Mouse (Mus musculus): Measurements from ENCODE around the gene Inf2. TPM values are rescaled to one million over a fixed set of nuclear protein-coding genes. Genes with fewer than 3 reads are reported as not detected.

The Inf2 gene
- polyA plus RNA-seq, 1 experiment from 2014 or later = 1.7 TPM

DNA sequence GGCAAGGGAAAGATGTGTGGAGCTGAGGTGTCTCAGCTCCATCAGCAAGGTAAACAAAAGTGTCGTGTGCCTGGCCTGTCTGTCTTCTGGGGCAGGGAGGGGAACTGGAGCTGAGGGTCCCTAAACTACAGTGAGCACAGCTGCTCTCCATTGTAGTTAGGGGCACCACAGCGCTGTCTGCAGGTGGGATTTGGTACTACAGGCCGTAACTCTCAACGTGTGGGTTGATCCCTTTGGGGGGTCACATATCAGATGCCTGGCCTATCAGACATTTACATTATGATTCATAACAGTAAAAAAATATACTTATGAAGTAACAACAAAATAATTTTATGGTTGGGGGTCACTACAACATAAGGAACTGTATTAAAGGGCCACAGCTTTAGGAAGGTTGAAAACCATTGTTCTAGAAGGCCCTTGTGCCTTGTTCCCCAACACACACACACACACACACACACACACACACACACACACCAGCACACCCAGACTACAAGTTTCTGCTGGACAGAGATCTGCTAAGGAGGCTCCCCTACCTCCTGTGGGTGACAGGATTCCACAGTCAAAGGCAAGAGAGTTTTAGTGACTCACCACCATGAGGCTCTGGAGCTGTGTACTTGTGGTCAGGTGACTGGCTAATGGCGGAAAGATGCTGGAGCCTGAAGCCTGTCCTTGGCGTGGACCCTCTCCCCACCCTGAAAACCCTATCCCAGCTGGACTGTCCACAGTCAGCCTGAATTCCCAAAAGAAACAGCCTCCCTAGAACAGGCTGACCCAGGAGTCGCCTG is 38.7 kb downstream of the Inf2 start:
- peak; percentile 32 for DNase-seq (ENCODE audit: low spot score)
- WGBS = 57% methylated on average over 7 of the region's 7 CpGs

GRCm38 (mm10) chr12:112628197-112628596 is 39.6 kb downstream of the Inf2 start:
- WGBS = 90% methylated on average over 6 of the region's 6 CpGs
- Histone ChIP-seq H3K4me3 (no peak overlapping the region), H3K36me3 (no peaks in the 10 kb centered on the region), H3K4me1 (peaks cover 42% of the 10 kb centered on the region), H3K27me3 (ENCODE audit: low read depth, poor library complexity, severe bottlenecking) (peaks cover 4% of the 10 kb centered on the region; the same call in 1 of the 2 replicates), H3K9me3 (replicated peaks) (no peaks in the 10 kb centered on the region), H3K27ac (replicated peaks) (0 out of 2 replicates have a peak overlapping the region, but pooled peaks have one; percentile 17)
- DNase-seq (ENCODE audit: low spot score) = no peak

More for the DNA sequence above, 38.7 kb downstream of the Inf2 start:
- Histone ChIP-seq H3K9me3 (replicated peaks) (no peaks in the 10 kb centered on the region), H3K27ac (replicated peaks) (no peak overlapping the region), H3K27me3 (ENCODE audit: low read depth, poor library complexity, severe bottlenecking) (peaks cover 13% of the 10 kb centered on the region), H3K4me3 (no peak overlapping the region), H3K4me1 (peaks cover 43% of the 10 kb centered on the region), H3K36me3 (no peaks in the 10 kb centered on the region)

DNA sequence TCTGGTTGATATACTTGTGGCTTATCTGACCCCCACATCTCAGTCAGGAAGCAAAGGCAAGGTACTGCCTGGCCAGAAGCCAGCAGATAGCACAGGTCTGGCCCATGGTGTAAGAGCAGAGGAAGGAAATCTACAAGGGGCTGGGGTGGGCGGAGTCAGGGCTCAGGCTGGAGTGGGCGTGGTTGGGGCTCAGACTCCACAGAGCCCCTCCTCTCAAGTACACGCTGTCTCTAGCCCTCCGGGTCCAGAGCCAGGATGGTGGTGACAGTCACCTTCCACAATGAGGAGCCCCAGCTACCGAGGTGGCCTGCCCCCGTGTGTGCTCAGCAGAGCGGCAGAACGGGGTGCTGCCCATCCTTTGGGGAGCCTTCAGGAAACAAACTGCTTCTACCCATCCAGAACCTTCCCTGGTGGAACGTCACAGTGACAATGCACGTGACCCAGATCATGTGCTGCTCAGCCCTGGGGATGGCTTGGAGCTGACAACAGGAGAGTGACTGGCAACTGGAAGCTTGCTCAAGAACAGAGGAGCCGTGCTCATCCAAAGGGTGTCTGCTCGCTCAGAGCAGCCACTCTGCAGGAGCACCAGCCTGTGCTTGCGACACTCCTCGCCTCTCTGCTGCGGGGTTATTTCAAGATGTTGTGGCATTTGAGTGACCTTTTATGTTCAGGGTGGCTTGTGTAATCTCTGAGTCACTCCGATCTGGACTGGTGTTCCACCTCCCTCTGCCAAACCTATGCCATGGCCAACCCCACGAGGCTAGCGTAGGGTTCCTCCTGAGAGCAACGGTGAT is 40.5 kb downstream of the Inf2 start:
- Histone ChIP-seq H3K27me3 (ENCODE audit: low read depth, poor library complexity, severe bottlenecking) (no peaks in the 10 kb centered on the region; the same call in 1 of the 2 replicates), H3K4me3 (peak overlapping the region; percentile 38)

DNA sequence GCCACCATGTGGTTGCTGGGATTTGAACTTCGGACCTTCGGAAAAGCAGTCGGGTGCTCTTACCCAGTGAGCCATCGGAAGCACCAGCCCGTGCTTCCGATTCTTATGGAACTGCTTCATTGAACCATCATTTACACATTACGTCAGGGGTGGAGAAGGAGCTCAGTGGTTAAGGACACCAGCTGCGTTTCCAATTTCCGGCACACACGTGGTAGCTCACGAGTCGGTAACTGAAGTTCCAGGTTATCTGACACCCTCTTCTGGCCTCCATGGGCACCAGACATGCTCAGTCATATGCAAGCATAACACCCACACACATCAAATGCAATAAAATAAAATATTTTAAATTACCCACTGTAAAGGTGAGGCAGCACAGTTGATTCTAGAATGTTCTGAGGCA is 41.4 kb downstream of the Inf2 start:
- Histone ChIP-seq H3K27me3 (ENCODE audit: low read depth, poor library complexity, severe bottlenecking) (no peaks in the 10 kb centered on the region; the same call in 1 of the 2 replicates), H3K9me3 (replicated peaks) (no peaks in the 10 kb centered on the region), H3K4me3 (no peak overlapping the region), H3K4me1 (peaks cover 35% of the 10 kb centered on the region), H3K27ac (replicated peaks) (no peak overlapping the region), H3K36me3 (no peaks in the 10 kb centered on the region)
- DNase-seq (ENCODE audit: low spot score) = no peak
- WGBS = 92% methylated on average over 12 of the region's 12 CpGs

More for the DNA sequence above, 40.5 kb downstream of the Inf2 start:
- Histone ChIP-seq H3K27ac (replicated peaks) (peak overlapping the region; percentile 17; the same call in 1 of the 2 replicates), H3K4me1 (peaks cover 35% of the 10 kb centered on the region), H3K36me3 (no peaks in the 10 kb centered on the region), H3K9me3 (replicated peaks) (no peaks in the 10 kb centered on the region)
- 39% methylated on average over 19 of the region's 19 CpGs for WGBS
- DNase-seq (ENCODE audit: low spot score) = peak; percentile 70

DNA sequence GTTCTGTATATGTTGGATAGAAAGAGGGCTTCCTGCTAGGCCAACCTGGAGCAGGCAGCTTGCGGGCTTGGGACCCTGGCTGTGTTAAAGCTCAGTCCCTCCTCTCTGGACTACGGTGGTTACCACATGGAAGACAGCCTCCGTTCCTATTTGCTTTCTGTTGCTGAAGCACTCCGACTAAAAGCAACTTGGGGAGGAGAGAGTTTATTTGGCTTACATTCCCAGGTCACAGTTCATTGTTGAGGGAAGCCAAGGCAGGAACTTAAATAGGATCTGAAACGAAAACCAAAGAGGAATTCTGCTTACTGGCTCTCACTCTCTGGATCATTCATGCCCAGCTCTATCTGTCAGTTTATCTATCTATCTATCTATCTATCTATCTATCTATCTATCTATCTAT is 42.2 kb downstream of the Inf2 start:
- Histone ChIP-seq H3K27me3 (ENCODE audit: low read depth, poor library complexity, severe bottlenecking) (0 out of 2 replicates have a peak, but pooled peaks cover under 1% of the 10 kb centered on the region), H3K4me1 (peaks cover 35% of the 10 kb centered on the region), H3K27ac (replicated peaks) (no peak overlapping the region), H3K4me3 (no peak overlapping the region), H3K36me3 (no peaks in the 10 kb centered on the region), H3K9me3 (replicated peaks) (no peaks in the 10 kb centered on the region)
- no peak for DNase-seq (ENCODE audit: low spot score)
- WGBS = 84% methylated on average over 5 of the region's 5 CpGs

GRCm38 (mm10) chr12:112631472-112631871 is 42.9 kb downstream of the Inf2 start:
- DNase-seq (ENCODE audit: low spot score) = no peak
- WGBS = 70% methylated on average over 1 of the region's 1 CpGs
- no peak overlapping the region for H3K4me3 ChIP-seq
- H3K4me1 ChIP-seq = peaks cover 32% of the 10 kb centered on the region
- H3K9me3 ChIP-seq (replicated peaks) = no peaks in the 10 kb centered on the region
- no peaks in the 10 kb centered on the region for H3K36me3 ChIP-seq
- no peak overlapping the region for H3K27ac ChIP-seq (replicated peaks)
- H3K27me3 ChIP-seq (ENCODE audit: low read depth, poor library complexity, severe bottlenecking) = 0 out of 2 replicates have a peak, but pooled peaks cover 3% of the 10 kb centered on the region

DNA sequence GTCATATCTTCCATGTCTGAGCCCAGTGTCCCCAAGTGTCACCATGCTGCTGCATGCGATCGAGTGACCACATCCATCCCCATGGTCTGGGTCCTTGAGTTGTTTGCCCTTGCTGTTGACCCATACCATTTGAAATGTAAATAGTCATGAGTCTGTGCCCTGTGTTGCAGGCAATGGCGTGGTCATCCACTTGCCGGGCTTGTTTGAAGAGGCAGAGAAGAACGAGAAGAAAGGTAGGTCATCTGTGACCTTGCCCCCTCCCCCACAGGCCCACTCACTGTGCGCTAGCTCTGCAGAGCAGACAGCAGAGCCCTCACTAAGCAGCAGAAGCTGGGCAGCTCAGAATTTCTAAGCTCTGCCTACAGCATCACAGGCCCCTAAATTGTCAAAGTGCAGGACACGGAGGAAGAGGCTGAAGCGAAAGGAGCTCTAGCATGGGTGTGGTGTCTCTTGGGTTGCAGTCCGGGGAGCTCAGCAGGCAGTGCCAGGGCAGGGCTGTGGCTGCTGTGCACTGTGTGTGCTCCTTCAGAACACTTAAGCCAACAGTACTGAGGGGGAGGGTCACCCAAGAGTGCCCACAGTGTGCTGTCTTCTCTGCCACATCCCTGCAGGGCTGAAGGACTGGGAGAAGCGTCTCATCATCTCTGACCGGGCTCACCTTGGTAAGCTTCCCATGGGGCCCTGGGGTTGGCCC is 43.6 kb downstream of the Inf2 start:
- Histone ChIP-seq H3K27ac (replicated peaks) (no peak overlapping the region), H3K4me3 (no peak overlapping the region), H3K36me3 (no peaks in the 10 kb centered on the region), H3K9me3 (replicated peaks) (no peaks in the 10 kb centered on the region), H3K27me3 (ENCODE audit: low read depth, poor library complexity, severe bottlenecking) (0 out of 2 replicates have a peak, but pooled peaks cover 3% of the 10 kb centered on the region), H3K4me1 (peaks cover 32% of the 10 kb centered on the region)
- no peak for DNase-seq (ENCODE audit: low spot score)
- WGBS = 73% methylated on average over 11 of the region's 11 CpGs

GRCm38 (mm10) chr12:112632907-112633306 is 44.3 kb downstream of the Inf2 start:
- DNase-seq (ENCODE audit: low spot score) = no peak
- WGBS = 82% methylated on average over 5 of the region's 5 CpGs
- H3K4me3 ChIP-seq = no peak overlapping the region
- no peaks in the 10 kb centered on the region for H3K9me3 ChIP-seq (replicated peaks)
- no peak overlapping the region for H3K27ac ChIP-seq (replicated peaks)
- no peaks in the 10 kb centered on the region for H3K36me3 ChIP-seq
- peaks cover 32% of the 10 kb centered on the region for H3K4me1 ChIP-seq
- 0 out of 2 replicates have a peak, but pooled peaks cover 3% of the 10 kb centered on the region for H3K27me3 ChIP-seq (ENCODE audit: low read depth, poor library complexity, severe bottlenecking)

DNA sequence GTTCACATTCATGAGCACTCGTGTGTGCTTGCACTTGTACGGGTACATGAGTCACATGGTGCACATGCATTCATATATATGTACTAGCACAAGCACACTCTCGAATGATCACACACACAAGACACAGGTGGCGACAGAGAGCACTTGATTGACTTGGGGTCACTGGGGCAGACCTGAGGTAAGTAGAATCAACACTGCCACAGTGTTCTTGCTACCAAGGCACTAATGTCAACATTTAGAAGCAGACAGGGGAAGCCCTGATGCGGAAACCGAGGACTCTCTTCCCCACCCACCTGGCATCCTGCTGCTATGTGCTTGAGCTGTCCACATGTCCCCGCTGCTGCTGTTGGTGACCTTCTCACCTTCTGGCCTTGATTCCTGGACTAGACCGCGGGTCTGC is 45.1 kb downstream of the Inf2 start:
- H3K36me3 ChIP-seq = no peaks in the 10 kb centered on the region
- no peaks in the 10 kb centered on the region for H3K9me3 ChIP-seq (replicated peaks)
- DNase-seq (ENCODE audit: low spot score) = no peak
- H3K4me3 ChIP-seq = no peak overlapping the region
- H3K27ac ChIP-seq (replicated peaks) = no peak overlapping the region
- H3K27me3 ChIP-seq (ENCODE audit: low read depth, poor library complexity, severe bottlenecking) = 0 out of 2 replicates have a peak, but pooled peaks cover 3% of the 10 kb centered on the region
- 71% methylated on average over 9 of the region's 9 CpGs for WGBS
- H3K4me1 ChIP-seq = peaks cover 24% of the 10 kb centered on the region

- 0 out of 2 replicates have a peak overlapping the region, but pooled peaks have one; percentile 9 for H3K27ac ChIP-seq (replicated peaks)
- H3K27me3 ChIP-seq (ENCODE audit: low read depth, poor library complexity, severe bottlenecking) = 0 out of 2 replicates have a peak, but pooled peaks cover 3% of the 10 kb centered on the region
- DNase-seq (ENCODE audit: low spot score) = no peak
- 91% methylated on average over 10 of the region's 10 CpGs for WGBS
- H3K36me3 ChIP-seq = no peaks in the 10 kb centered on the region
- H3K4me3 ChIP-seq = no peak overlapping the region
- H3K9me3 ChIP-seq (replicated peaks) = no peaks in the 10 kb centered on the region
- H3K4me1 ChIP-seq = peaks cover 7% of the 10 kb centered on the region
These were observed 50.9 kb downstream of the Inf2 start for GRCm38 (mm10) chr12:112639526-112639925.

- Histone ChIP-seq H3K27ac (replicated peaks) (no peak overlapping the region), H3K9me3 (replicated peaks) (no peaks in the 10 kb centered on the region), H3K27me3 (ENCODE audit: low read depth, poor library complexity, severe bottlenecking) (no peaks in the 10 kb centered on the region), H3K4me1 (peaks cover 33% of the 10 kb centered on the region), H3K36me3 (peaks cover 15% of the 10 kb centered on the region), H3K4me3 (no peak overlapping the region)
- 88% methylated on average over 6 of the region's 6 CpGs for WGBS
- DNase-seq (ENCODE audit: low spot score) = no peak
These were observed 54.5 kb downstream of the Inf2 start for GRCm38 (mm10) chr12:112643126-112643525.

- peak within 1 kb of the TSS; percentile 88 for H3K4me3 ChIP-seq
- peak within 1 kb of the TSS; percentile 93 for H3K27ac ChIP-seq (replicated peaks)
- WGBS = 2% methylated on average over 46 of the region's 46 CpGs
- no peaks in the 10 kb centered on the region for H3K9me3 ChIP-seq (replicated peaks)
- H3K4me1 ChIP-seq = peaks cover 33% of the 10 kb centered on the region
- peaks cover 27% of the 10 kb centered on the region for H3K36me3 ChIP-seq
- no peaks in the 10 kb centered on the region for H3K27me3 ChIP-seq (ENCODE audit: low read depth, poor library complexity, severe bottlenecking)
- peak; percentile 100 for DNase-seq (ENCODE audit: low spot score)
These were observed 55.7 kb downstream of the Inf2 start, which contains the start of gene Siva1 for GRCm38 (mm10) chr12:112644180-112644854. Siva1 (plus strand) TSS chr12:112644679.

All from midbrain, embryonic 10.5 days (tissue).